ENCODE assay signal across 27 mouse cellular contexts in the genomic region with DNA sequence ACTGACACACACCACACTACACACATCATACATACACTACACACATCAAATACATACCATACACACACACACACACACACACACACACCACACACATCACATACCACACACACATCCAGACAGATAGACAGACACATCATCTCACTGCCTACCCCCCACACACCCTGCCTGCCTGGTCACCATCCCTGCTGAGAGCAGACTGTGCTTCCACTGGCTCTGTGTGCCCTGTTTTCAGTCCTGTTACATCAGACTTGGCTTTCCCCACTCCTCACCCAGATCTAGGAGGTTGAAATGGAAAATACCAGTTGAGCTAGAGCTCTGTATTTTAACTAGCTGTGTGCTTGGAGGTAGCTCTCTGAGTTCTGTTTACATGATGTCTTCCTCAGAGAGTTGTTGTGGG. TPM values are rescaled to one million over a fixed set of nuclear protein-coding genes. Genes with fewer than 3 reads are reported as not detected.
DNase-seq lines count a peak whose midpoint lies in the region; ATAC-seq and TF ChIP-seq lines count a peak whose summit lies in the region.
"Had no signal": no experiment of that assay in that cellular context is flagged by ENCODE, and none has a peak within 500 bp of the region (broad histone marks: within the 10 kb centered on the region; RNA-seq: fewer than 3 reads in every experiment).

No protein-coding gene starts in this region.

- no peaks in the 10 kb centered on the region for H3K9me3 ChIP-seq in CH12.LX (replicated peaks; ENCODE audit: low read length)
- H3K9me3 ChIP-seq in forebrain, embryonic 16.5 days (ENCODE audit: control insufficient read depth, low read length): no peaks in the 10 kb centered on the region
- H3K9me3 ChIP-seq: heart, embryonic 12.5 days; heart, embryonic 15.5 days; hindbrain, embryonic 10.5 days; hindbrain, embryonic 13.5 days had no signal

- H3K27me3 ChIP-seq in CH12.LX (replicated peaks): no peaks in the 10 kb centered on the region
- H3K27me3 ChIP-seq in myocyte (ENCODE audit: control insufficient read depth, insufficient read depth, insufficient read length): no peaks in the 10 kb centered on the region
- H3K27me3 ChIP-seq in forebrain, embryonic 16.5 days (replicated peaks; ENCODE audit: control insufficient read depth, insufficient read depth, low read length): no peaks in the 10 kb centered on the region
- H3K27me3 ChIP-seq: heart, embryonic 12.5 days; heart, embryonic 15.5 days; hindbrain, embryonic 13.5 days had no signal

- H3K9ac ChIP-seq in CH12.LX (ENCODE audit: insufficient read depth, low read depth): no peak overlapping the region
- H3K9ac ChIP-seq in forebrain, embryonic 16.5 days (replicated peaks; ENCODE audit: low read depth, low read length): no peak overlapping the region
- H3K9ac ChIP-seq: heart, embryonic 12.5 days; heart, embryonic 15.5 days; hindbrain, embryonic 13.5 days had no signal

- TF ChIP-seq POLR2A in CH12.LX (IDR thresholded peaks at IDR 0.05; ENCODE audit: low read depth, low read length) (no peak), myocyte (IDR thresholded peaks at IDR 0.05; ENCODE audit: insufficient read length, low read depth) (peak; percentile 81)

- H3K4me1 ChIP-seq in CH12.LX (ENCODE audit: control insufficient read depth in 1 of 2, insufficient read depth in 2 of 2): peaks cover 19 to 30% of the 10 kb centered on the region in 2 experiments
- no peaks in the 10 kb centered on the region for H3K4me1 ChIP-seq in forebrain, embryonic 16.5 days (replicated peaks; ENCODE audit: control insufficient read depth, insufficient read depth, low read length)
- H3K4me1 ChIP-seq: hindbrain, embryonic 10.5 days; hindbrain, embryonic 13.5 days had no signal

- H3K4me3 ChIP-seq in CH12.LX (replicated peaks in 1 of 3; ENCODE audit: low read depth in 2 of 3, low read length in 2 of 3, poor library complexity in 1 of 3) (peak overlapping the region in 1 of 3 experiments; percentile 57), myocyte (no peak overlapping the region)
- no peak overlapping the region for H3K4me3 ChIP-seq in forebrain, embryonic 16.5 days (replicated peaks; ENCODE audit: low read length)
- H3K4me3 ChIP-seq: gastrocnemius, adult 2 months; heart, embryonic 12.5 days; heart, embryonic 15.5 days; hindbrain, embryonic 10.5 days; hindbrain, embryonic 13.5 days had no signal

- TF ChIP-seq CTCF in CH12.LX (conservative IDR thresholded peaks at IDR 0.05 in 1 of 2, IDR thresholded peaks at IDR 0.05 in 1 of 2; ENCODE audit: low read depth in 2 of 2, low read length in 2 of 2): no peak

- ATAC-seq in CD4-positive, CD25-positive, alpha-beta regulatory T cell, adult 4 months: no peak
- no peak for ATAC-seq in forebrain, embryonic 16.5 days
- ATAC-seq: activated CD4-positive, CD25-positive, alpha-beta regulatory T cell, adult 4 months; forebrain, embryonic 14.5 days; intestine, postnatal 0 days had no signal

- H3ac ChIP-seq in myocyte (ENCODE audit: control insufficient read depth, insufficient read length): no peak overlapping the region

- no peaks in the 10 kb centered on the region for H3K79me2 ChIP-seq in CH12.LX (replicated peaks; ENCODE audit: control insufficient read depth, extremely low read depth, insufficient read depth, poor library complexity, severe bottlenecking)
- H3K79me2 ChIP-seq in myocyte (ENCODE audit: control insufficient read depth, insufficient read depth): no peaks in the 10 kb centered on the region

- in situ Hi-C loops in CH12.LX (cut with MboI; ENCODE audit: low pct_ligation_motif_present, low pct_unique_long_range_greater_than_20kb, low sequenced_read_pairs): no loop called here

- H3K4me2 ChIP-seq in CH12.LX (ENCODE audit: insufficient read depth, low read depth, poor library complexity, severe bottlenecking): peak overlapping the region; percentile 8; the same call in 1 of the 2 replicates
- peak overlapping the region; percentile 20 for H3K4me2 ChIP-seq in myocyte (ENCODE audit: low read depth)
- no peak overlapping the region for H3K4me2 ChIP-seq in forebrain, embryonic 16.5 days (ENCODE audit: low read length)
- H3K4me2 ChIP-seq: heart, embryonic 12.5 days; heart, embryonic 15.5 days; hindbrain, embryonic 13.5 days had no signal

- peak overlapping the region; percentile 90 for H3K27ac ChIP-seq in CH12.LX (ENCODE audit: insufficient read depth, low read depth)
- H3K27ac ChIP-seq in forebrain, embryonic 16.5 days (ENCODE audit: low read length): no peak overlapping the region
- H3K27ac ChIP-seq: gastrocnemius, adult 2 months; heart, embryonic 15.5 days; hindbrain, embryonic 10.5 days; hindbrain, embryonic 13.5 days had no signal

- DNase-seq in 3T3-L1 (ENCODE audit: low read depth, low spot score) (peak; percentile 30), CH12.LX (ENCODE audit: extremely low read depth) (no peak)
- DNase-seq in brain, adult 2 months (ENCODE audit: low read depth, low spot score): peak; percentile 45
- DNase-seq: adrenal gland, postnatal 10 days; adrenal gland, postnatal 36 days; cerebellum, adult 11 months; cerebellum, adult 2 months; cerebellum, postnatal 10 days; cerebellum, postnatal 36 days; gastrocnemius, adult 2 months; gastrocnemius, postnatal 14 days; heart, adult 18-20 months; heart, postnatal 10 days; heart, postnatal 36 days; kidney, adult 2 months had no signal

- TF ChIP-seq EP300 in CH12.LX (IDR thresholded peaks at IDR 0.05; ENCODE audit: low read length): no peak

- TF ChIP-seq RAD21 in CH12.LX (IDR thresholded peaks at IDR 0.05; ENCODE audit: low read depth, low read length): no peak

- dilution Hi-C loops in CH12.LX (cut with MboI; ENCODE audit: extremely low pct_ligation_motif_present, extremely low pct_unique_long_range_greater_than_20kb, low sequenced_read_pairs): no loop called here

- H3K36me3 ChIP-seq in CH12.LX (replicated peaks in 1 of 2; ENCODE audit: control insufficient read depth in 1 of 2, insufficient read depth in 1 of 2, low read length in 1 of 2): peaks cover 70 to 90% of the 10 kb centered on the region in 2 experiments
- peaks cover 60% of the 10 kb centered on the region for H3K36me3 ChIP-seq in myocyte (ENCODE audit: control insufficient read depth, insufficient read depth)
- H3K36me3 ChIP-seq in forebrain, embryonic 16.5 days (ENCODE audit: control insufficient read depth, insufficient read depth): peaks cover 29% of the 10 kb centered on the region

TF ChIP-seq in CH12.LX, 34 proteins besides CTCF, POLR2A, EP300 and RAD21 (continues in another document):
- TF ChIP-seq KAT2A (IDR thresholded peaks at IDR 0.05; ENCODE audit: insufficient replicate concordance, low read length) (no peak), SIN3A (IDR thresholded peaks at IDR 0.05; ENCODE audit: low read length) (no peak), PAX5 (IDR thresholded peaks at IDR 0.05; ENCODE audit: low read length) (no peak), NELFE (IDR thresholded peaks at IDR 0.05; ENCODE audit: low read depth, low read length) (no peak), MAX (IDR thresholded peaks at IDR 0.05; ENCODE audit: low read length) (no peak), USF1 (IDR thresholded peaks at IDR 0.05; ENCODE audit: low read depth, low read length) (no peak)

TF ChIP-seq in myocyte, 11 proteins besides CTCF, POLR2A, EP300 and RAD21 (continues in another document):
- no peak for TF ChIP-seq REST (IDR thresholded peaks at IDR 0.05; ENCODE audit: insufficient read depth, insufficient read length)
- no peak for TF ChIP-seq USF1 (IDR thresholded peaks at IDR 0.05; ENCODE audit: low read depth)
- peak in 1 of 3 experiments; percentile 23 for TF ChIP-seq MYOG (IDR thresholded peaks at IDR 0.05; ENCODE audit: control insufficient read depth in 1 of 3, insufficient read depth in 1 of 3, insufficient read length in 2 of 3, low read depth in 2 of 3)
- TF ChIP-seq SRF (IDR thresholded peaks at IDR 0.05; ENCODE audit: control insufficient read depth, insufficient read length, low read depth): no peak
- TF ChIP-seq CEBPB (IDR thresholded peaks at IDR 0.05; ENCODE audit: insufficient read depth, poor library complexity, severe bottlenecking): peak; percentile 81; the same call in 1 of the 2 replicates

RNA-seq across cellular contexts. Expression of a gene that starts 15.1 kb away (rescaled TPM):
- 15.6 and 20.6 TPM in 2 replicates for total RNA-seq in CH12.LX (2012; rRNA removed)
- total RNA-seq in CH12.LX (2014; rRNA removed): 19.7 and 22.4 TPM in 2 replicates
- 30.2 and 35.4 TPM in 2 replicates for polyA plus RNA-seq in CH12.LX (2012; ENCODE audit: insufficient read length, low read depth)
- polyA plus RNA-seq in myocyte (2012; fragmentation: generic; extraction: Trizol): 52.7 TPM
- polyA plus RNA-seq in CD4-positive, CD25-positive, alpha-beta regulatory T cell, adult 4 months (2017; shearing (Covaris generic)): 100 to 1,000 TPM; 160 to 256 TPM
- 99.2 and 99.4 TPM in 2 replicates for polyA plus RNA-seq in forebrain, embryonic 16.5 days (2015; fragmentation: Nextera tagmentation; extraction: Ambion mirVana)

RNA-seq across cellular contexts. Expression of a gene that starts 15.2 kb away (rescaled TPM):
- total RNA-seq in CH12.LX (2012; rRNA removed) (8.1 and 8.3 TPM in 2 replicates), CH12.LX (2014; rRNA removed) (8.8 and 9.2 TPM in 2 replicates)
- polyA plus RNA-seq in CH12.LX (2012; ENCODE audit: insufficient read length, low read depth) (16.0 and 17.1 TPM in 2 replicates), myocyte (2012; fragmentation: generic; extraction: Trizol) (11.8 TPM)
- polyA plus RNA-seq in CD4-positive, CD25-positive, alpha-beta regulatory T cell, adult 4 months (2017; shearing (Covaris generic)): 10 to 100 TPM; 10.8 to 22.1 TPM
- 10.8 and 16.2 TPM in 2 replicates for polyA plus RNA-seq in forebrain, embryonic 16.5 days (2015; fragmentation: Nextera tagmentation; extraction: Ambion mirVana)

RNA-seq across cellular contexts. Expression of a gene that starts 28.6 kb away (rescaled TPM):
- total RNA-seq in CH12.LX (2012; rRNA removed): 0.04 TPM in 1 of 2 replicates, not detected in the other
- total RNA-seq in CH12.LX (2014; rRNA removed): not detected in 2 replicates
- not detected in 2 replicates for polyA plus RNA-seq in CH12.LX (2012; ENCODE audit: insufficient read length, low read depth)
- polyA plus RNA-seq in myocyte (2012; fragmentation: generic; extraction: Trizol): 6.2 TPM
- under 1 TPM; 0.23 to 0.38 TPM for polyA plus RNA-seq in CD4-positive, CD25-positive, alpha-beta regulatory T cell, adult 4 months (2017; shearing (Covaris generic))
- 0.16 TPM in 1 of 2 replicates, not detected in the other for polyA plus RNA-seq in forebrain, embryonic 16.5 days (2015; fragmentation: Nextera tagmentation; extraction: Ambion mirVana)
- total RNA-seq: heart, adult 18-20 months; heart, postnatal 36 days had no signal
- polyA plus RNA-seq: embryonic facial prominence, embryonic 11.5 days; forebrain, embryonic 11.5 days; hindbrain, embryonic 13.5 days had no signal

RNA-seq across cellular contexts. Expression of a gene that starts 45.6 kb away (rescaled TPM):
- total RNA-seq in CH12.LX (2012; rRNA removed) (7.3 and 8.5 TPM in 2 replicates), CH12.LX (2014; rRNA removed) (5.8 and 6.0 TPM in 2 replicates)
- polyA plus RNA-seq in CH12.LX (2012; ENCODE audit: insufficient read length, low read depth) (18.0 and 20.7 TPM in 2 replicates), myocyte (2012; fragmentation: generic; extraction: Trizol) (29.7 TPM)
- 10 to 100 TPM; 28.7 to 34.9 TPM for polyA plus RNA-seq in CD4-positive, CD25-positive, alpha-beta regulatory T cell, adult 4 months (2017; shearing (Covaris generic))
- 43.6 and 45.0 TPM in 2 replicates for polyA plus RNA-seq in forebrain, embryonic 16.5 days (2015; fragmentation: Nextera tagmentation; extraction: Ambion mirVana)

RNA-seq across cellular contexts. Expression of a gene that starts 45.9 kb away (rescaled TPM):
- total RNA-seq in CH12.LX (2012; rRNA removed): 10.2 and 13.3 TPM in 2 replicates
- 18.2 and 18.8 TPM in 2 replicates for total RNA-seq in CH12.LX (2014; rRNA removed)
- polyA plus RNA-seq in CH12.LX (2012; ENCODE audit: insufficient read length, low read depth): 7.8 and 8.1 TPM in 2 replicates
- 5.1 TPM for polyA plus RNA-seq in myocyte (2012; fragmentation: generic; extraction: Trizol)
- polyA plus RNA-seq in CD4-positive, CD25-positive, alpha-beta regulatory T cell, adult 4 months (2017; shearing (Covaris generic)): 10 to 100 TPM; 16.2 to 21.4 TPM
- polyA plus RNA-seq in forebrain, embryonic 16.5 days (2015; fragmentation: Nextera tagmentation; extraction: Ambion mirVana): 20.9 and 22.5 TPM in 2 replicates
